Mouse (Mus musculus) embryo, embryonic 11 days (tissue): ENCODE results near the gene Ptger2.
A peak's percentile ranks its signal among the peaks of the same experiment; 100 is the strongest.
"Not testable (repeated sequence)": the region's sequence is repeated elsewhere in the genome, so short reads cannot be mapped to it uniquely, and the experiment has no call there.

Experiments
- DNase-seq: peaks from one replicate; pipeline ENCODE4 v3.0.0-alpha.2; 2015

Ptger2 gene

GRCm38 (mm10) chr14:44987674-44988355 is at the start of gene Ptger2:
Gene Ptger2 (plus strand): TSS chr14:44988195.
- DNase-seq, result not testable (repeated sequence)

GRCm38 (mm10) chr14:44960746-44961145 is 27.2 kb upstream of the Ptger2 start:
- DNase-seq, result no peak

- DNase-seq, result peak; percentile 54
Measured at GRCm38 (mm10) chr14:44977278-44977677, 10.7 kb upstream of the Ptger2 start.

GRCm38 (mm10) chr14:44979887-44980286 is 8.1 kb upstream of the Ptger2 start:
- DNase-seq, result peak; percentile 23

- peak; percentile 73 for DNase-seq
Measured at GRCm38 (mm10) chr14:44981490-44981889, 6.5 kb upstream of the Ptger2 start.

- no peak for DNase-seq
Measured at GRCm38 (mm10) chr14:44984106-44984505, 3.9 kb upstream of the Ptger2 start.

GRCm38 (mm10) chr14:44986248-44986647 is 1.7 kb upstream of the Ptger2 start:
- DNase-seq, result no peak

- DNase-seq, result peak; percentile 47
Measured at GRCm38 (mm10) chr14:44988456-44989016, 541 bp downstream of the Ptger2 start.

GRCm38 (mm10) chr14:44989017-44989721 is 1.2 kb downstream of the Ptger2 start:
- peak; percentile 39 for DNase-seq

- DNase-seq, result no peak
Measured at GRCm38 (mm10) chr14:44989751-44990150, 1.8 kb downstream of the Ptger2 start.

- DNase-seq, result no peak
Measured at GRCm38 (mm10) chr14:44994337-44994736, 6.3 kb downstream of the Ptger2 start.

- no peak for DNase-seq
Measured at GRCm38 (mm10) chr14:45000086-45000769, 12.2 kb downstream of the Ptger2 start.

- no peak for DNase-seq
Measured at GRCm38 (mm10) chr14:45005698-45006283, 17.8 kb downstream of the Ptger2 start.

- no peak for DNase-seq
Measured at GRCm38 (mm10) chr14:45009242-45009641, 21.2 kb downstream of the Ptger2 start.

- DNase-seq, result no peak
Measured at GRCm38 (mm10) chr14:45011260-45011659, 23.3 kb downstream of the Ptger2 start.

- DNase-seq, result no peak
Measured at GRCm38 (mm10) chr14:45011671-45012070, 23.7 kb downstream of the Ptger2 start.

GRCm38 (mm10) chr14:45021551-45021950 is 33.6 kb downstream of the Ptger2 start:
- no peak for DNase-seq

- DNase-seq, result no peak
Measured at GRCm38 (mm10) chr14:45034293-45034692, 46.3 kb downstream of the Ptger2 start.

GRCm38 (mm10) chr14:45036579-45036978 is 48.6 kb downstream of the Ptger2 start:
- no peak for DNase-seq

GRCm38 (mm10) chr14:45038052-45038451 is 50.1 kb downstream of the Ptger2 start:
- no peak for DNase-seq

- DNase-seq, result no peak
Measured at GRCm38 (mm10) chr14:45040851-45041475, 53.0 kb downstream of the Ptger2 start.

GRCm38 (mm10) chr14:45048128-45048527 is 60.1 kb downstream of the Ptger2 start:
- DNase-seq, result no peak
